Mouse (Mus musculus): ENCODE results near the gene Pip5kl1. TPM values are rescaled to one million over a fixed set of nuclear protein-coding genes. Genes with fewer than 3 reads are reported as not detected.

The Pip5kl1 gene
- polyA plus RNA-seq, 1 experiment, result 39.7 TPM

DNA sequence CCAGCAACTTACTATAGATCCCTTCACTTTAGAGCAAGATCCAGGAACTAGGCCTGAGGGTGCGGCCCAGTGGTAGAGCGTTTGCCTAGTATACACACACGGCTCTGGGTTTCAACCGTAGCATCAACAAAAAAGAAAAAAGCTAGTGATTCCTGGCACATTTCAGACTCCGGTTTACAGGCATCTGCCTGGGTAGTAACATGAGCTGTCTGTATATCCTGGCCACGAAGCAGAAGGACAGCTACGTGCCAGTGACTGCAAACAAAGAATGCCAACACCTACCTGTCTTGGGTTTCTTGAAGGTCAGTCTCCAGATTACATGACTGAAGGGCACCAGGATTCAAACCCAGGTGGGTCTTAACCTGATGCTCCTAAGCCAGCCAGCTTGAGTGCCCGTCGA, 25.4 kb upstream of the Pip5kl1 start:
- Histone ChIP-seq H3K4me1 (ENCODE audit: control insufficient read depth, insufficient read depth, low read length) (no peaks in the 10 kb centered on the region), H3K27me3 (ENCODE audit: control insufficient read depth, insufficient read depth, low read length) (no peaks in the 10 kb centered on the region), H3K27ac (ENCODE audit: control insufficient read depth, insufficient read depth, low read depth, low read length) (no peak overlapping the region), H3K36me3 (ENCODE audit: control insufficient read depth, insufficient read depth, low read length) (no peaks in the 10 kb centered on the region), H3K4me3 (ENCODE audit: control insufficient read depth, low read depth, low read length) (no peak overlapping the region)
- TF ChIP-seq CTCF (IDR thresholded peaks at IDR 0.05; ENCODE audit: control insufficient read depth, insufficient read depth, insufficient replicate concordance, low read depth, low read length) (no peak), POLR2A (IDR thresholded peaks at IDR 0.05; ENCODE audit: control insufficient read depth, low read depth, low read length) (no peak)

DNA sequence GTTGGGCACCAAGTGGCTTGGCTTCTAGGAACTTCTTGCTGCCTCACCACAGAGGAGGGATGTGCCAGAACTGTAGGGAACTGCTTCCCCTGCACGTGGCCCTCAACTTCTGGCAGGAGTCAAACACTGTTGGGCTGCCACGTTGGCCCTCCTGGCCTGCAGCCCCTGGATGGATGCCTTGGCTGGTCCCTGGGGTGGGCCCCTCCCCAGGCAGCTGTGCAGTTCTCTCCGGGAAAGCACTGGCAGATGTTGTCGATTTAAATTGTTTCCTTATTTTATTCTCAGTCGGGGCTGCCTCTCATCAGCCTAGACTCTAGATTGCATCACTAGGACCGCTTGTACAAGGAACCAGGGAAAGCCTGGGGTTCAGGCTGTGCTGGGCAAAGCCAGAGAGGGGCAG, 24.8 kb upstream of the Pip5kl1 start:
- no peak overlapping the region for H3K27ac ChIP-seq (ENCODE audit: control insufficient read depth, insufficient read depth, low read depth, low read length)
- no peaks in the 10 kb centered on the region for H3K4me1 ChIP-seq (ENCODE audit: control insufficient read depth, insufficient read depth, low read length)
- TF ChIP-seq CTCF (IDR thresholded peaks at IDR 0.05; ENCODE audit: control insufficient read depth, insufficient read depth, insufficient replicate concordance, low read depth, low read length) (no peak), POLR2A (IDR thresholded peaks at IDR 0.05; ENCODE audit: control insufficient read depth, low read depth, low read length) (no peak)
- H3K27me3 ChIP-seq (ENCODE audit: control insufficient read depth, insufficient read depth, low read length), result no peaks in the 10 kb centered on the region
- H3K4me3 ChIP-seq (ENCODE audit: control insufficient read depth, low read depth, low read length), result no peak overlapping the region
- H3K36me3 ChIP-seq (ENCODE audit: control insufficient read depth, insufficient read depth, low read length), result no peaks in the 10 kb centered on the region

DNA sequence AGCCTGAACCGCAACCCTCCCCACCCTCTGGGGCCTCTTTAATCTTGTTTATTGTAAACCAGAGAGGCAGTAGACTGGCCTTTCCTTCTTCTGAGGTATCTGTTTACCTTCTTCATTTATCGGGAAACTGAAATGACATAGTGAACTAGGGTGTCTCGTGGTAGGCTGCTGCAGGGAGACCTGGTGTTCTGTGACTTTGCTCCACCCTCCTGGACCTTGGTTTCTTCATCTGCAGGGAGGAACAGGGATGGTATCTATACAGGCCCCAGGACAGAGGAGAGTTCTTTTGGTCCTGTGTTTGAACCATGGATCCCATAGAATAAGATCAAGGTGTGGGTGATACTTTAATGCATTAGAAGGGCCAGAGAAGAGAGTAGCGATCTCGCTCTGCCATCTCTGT, 23.4 kb upstream of the Pip5kl1 start:
- Histone ChIP-seq H3K4me1 (ENCODE audit: control insufficient read depth, insufficient read depth, low read length) (no peaks in the 10 kb centered on the region), H3K4me3 (ENCODE audit: control insufficient read depth, low read depth, low read length) (no peak overlapping the region), H3K36me3 (ENCODE audit: control insufficient read depth, insufficient read depth, low read length) (no peaks in the 10 kb centered on the region), H3K27me3 (ENCODE audit: control insufficient read depth, insufficient read depth, low read length) (no peaks in the 10 kb centered on the region), H3K27ac (ENCODE audit: control insufficient read depth, insufficient read depth, low read depth, low read length) (no peak overlapping the region)
- TF ChIP-seq POLR2A (IDR thresholded peaks at IDR 0.05; ENCODE audit: control insufficient read depth, low read depth, low read length) (no peak), CTCF (IDR thresholded peaks at IDR 0.05; ENCODE audit: control insufficient read depth, insufficient read depth, insufficient replicate concordance, low read depth, low read length) (no peak)

DNA sequence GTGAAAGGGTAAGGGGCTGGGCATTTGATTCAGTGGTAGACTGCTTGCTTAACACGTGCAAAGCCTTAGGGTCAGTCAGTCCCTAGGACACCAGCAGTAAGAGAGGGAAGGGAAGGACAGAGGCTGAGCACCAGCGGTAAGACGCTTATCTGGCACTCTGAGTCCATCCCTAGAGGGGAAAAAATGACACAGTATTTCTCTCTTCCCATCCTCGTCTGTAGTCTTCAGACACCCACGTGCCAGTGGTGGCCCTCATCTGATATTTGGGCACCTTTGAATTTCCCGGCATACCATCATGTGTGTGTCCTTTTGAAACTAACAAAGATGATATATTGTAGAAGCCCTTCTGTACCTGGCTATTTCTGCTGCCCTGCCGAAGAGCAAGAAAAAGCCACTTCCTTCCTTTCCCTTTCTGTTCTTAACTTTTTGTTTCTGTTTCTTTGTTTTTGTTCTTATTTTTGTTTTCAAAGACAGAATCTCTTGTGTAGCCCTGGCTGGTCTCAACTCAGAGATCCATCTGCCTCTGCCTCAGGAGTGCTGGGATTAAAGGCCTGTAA, 20.9 kb upstream of the Pip5kl1 start:
- Histone ChIP-seq H3K27me3 (ENCODE audit: control insufficient read depth, insufficient read depth, low read length) (no peaks in the 10 kb centered on the region), H3K36me3 (ENCODE audit: control insufficient read depth, insufficient read depth, low read length) (no peaks in the 10 kb centered on the region), H3K27ac (ENCODE audit: control insufficient read depth, insufficient read depth, low read depth, low read length) (no peak overlapping the region), H3K4me1 (ENCODE audit: control insufficient read depth, insufficient read depth, low read length) (no peaks in the 10 kb centered on the region), H3K4me3 (ENCODE audit: control insufficient read depth, low read depth, low read length) (no peak overlapping the region)
- TF ChIP-seq POLR2A (IDR thresholded peaks at IDR 0.05; ENCODE audit: control insufficient read depth, low read depth, low read length) (no peak), CTCF (IDR thresholded peaks at IDR 0.05; ENCODE audit: control insufficient read depth, insufficient read depth, insufficient replicate concordance, low read depth, low read length) (no peak)

DNA sequence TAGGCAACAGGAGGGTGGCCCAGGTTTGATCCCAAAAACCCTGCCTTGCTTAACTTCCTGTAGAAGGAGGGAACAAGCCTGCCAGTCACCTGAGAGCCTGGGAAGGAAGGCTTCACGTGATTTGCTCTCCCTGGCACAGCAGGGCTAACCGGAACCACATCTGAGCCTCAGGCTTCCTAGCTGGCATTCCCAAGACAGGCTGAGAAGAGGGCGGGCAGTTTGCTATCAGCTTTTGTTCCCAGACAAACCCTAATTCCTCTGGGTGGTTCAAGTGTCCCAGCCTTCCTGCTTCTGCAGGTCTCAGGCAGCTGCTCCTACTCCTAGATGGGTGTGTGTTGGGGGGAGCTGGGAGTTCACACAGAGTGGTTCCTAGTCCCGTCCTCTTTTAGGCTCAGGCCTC, 19.1 kb upstream of the Pip5kl1 start:
- TF ChIP-seq CTCF (IDR thresholded peaks at IDR 0.05; ENCODE audit: control insufficient read depth, insufficient read depth, insufficient replicate concordance, low read depth, low read length) (no peak), POLR2A (IDR thresholded peaks at IDR 0.05; ENCODE audit: control insufficient read depth, low read depth, low read length) (no peak)
- H3K36me3 ChIP-seq (ENCODE audit: control insufficient read depth, insufficient read depth, low read length), result no peaks in the 10 kb centered on the region
- no peak overlapping the region for H3K27ac ChIP-seq (ENCODE audit: control insufficient read depth, insufficient read depth, low read depth, low read length)
- H3K4me3 ChIP-seq (ENCODE audit: control insufficient read depth, low read depth, low read length), result no peak overlapping the region
- H3K27me3 ChIP-seq (ENCODE audit: control insufficient read depth, insufficient read depth, low read length), result no peaks in the 10 kb centered on the region
- H3K4me1 ChIP-seq (ENCODE audit: control insufficient read depth, insufficient read depth, low read length), result no peaks in the 10 kb centered on the region

DNA sequence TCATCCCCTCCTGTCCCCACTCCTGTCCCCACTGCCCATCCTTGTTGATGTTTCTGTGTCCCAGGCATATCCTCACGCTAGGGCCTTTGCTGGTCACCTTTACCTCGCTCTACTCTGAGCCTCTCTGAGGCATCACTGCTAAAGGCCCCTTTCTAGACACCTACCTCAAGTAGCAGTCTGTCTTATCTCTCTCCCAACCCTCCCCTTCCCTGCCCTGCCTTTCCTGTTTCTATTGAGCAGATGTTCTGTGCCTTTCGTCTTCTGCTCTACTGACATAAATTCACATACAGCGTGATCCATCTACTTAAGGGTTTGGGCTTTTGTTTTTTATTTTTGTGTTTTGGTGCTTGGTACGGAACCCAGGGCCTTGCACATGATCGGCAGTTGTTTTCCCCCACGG, 18.6 kb upstream of the Pip5kl1 start:
- H3K4me1 ChIP-seq (ENCODE audit: control insufficient read depth, insufficient read depth, low read length), result no peaks in the 10 kb centered on the region
- TF ChIP-seq POLR2A (IDR thresholded peaks at IDR 0.05; ENCODE audit: control insufficient read depth, low read depth, low read length) (no peak), CTCF (IDR thresholded peaks at IDR 0.05; ENCODE audit: control insufficient read depth, insufficient read depth, insufficient replicate concordance, low read depth, low read length) (no peak)
- no peak overlapping the region for H3K4me3 ChIP-seq (ENCODE audit: control insufficient read depth, low read depth, low read length)
- H3K27ac ChIP-seq (ENCODE audit: control insufficient read depth, insufficient read depth, low read depth, low read length), result no peak overlapping the region
- H3K27me3 ChIP-seq (ENCODE audit: control insufficient read depth, insufficient read depth, low read length), result no peaks in the 10 kb centered on the region
- no peaks in the 10 kb centered on the region for H3K36me3 ChIP-seq (ENCODE audit: control insufficient read depth, insufficient read depth, low read length)

DNA sequence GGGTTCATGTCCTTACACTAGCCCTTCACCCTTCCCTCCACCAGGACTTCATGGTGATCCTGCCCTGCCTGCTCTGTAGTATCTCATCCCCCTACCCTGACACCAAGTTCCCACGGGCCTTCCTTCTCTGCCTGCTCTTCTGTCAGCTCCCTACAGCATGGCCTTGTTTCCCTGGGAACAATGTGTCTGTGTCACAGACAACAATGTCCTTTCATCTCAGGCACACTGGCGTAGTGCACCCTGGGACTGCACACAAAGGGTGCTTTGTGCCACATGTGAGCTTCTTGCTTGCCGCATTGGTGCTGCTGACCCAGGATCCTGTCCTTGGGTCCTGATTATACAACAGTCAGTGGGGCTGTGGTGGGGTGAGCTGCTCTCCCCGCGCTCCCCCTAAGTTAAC, 15.0 kb upstream of the Pip5kl1 start:
- Histone ChIP-seq H3K4me1 (ENCODE audit: control insufficient read depth, insufficient read depth, low read length) (no peaks in the 10 kb centered on the region), H3K4me3 (ENCODE audit: control insufficient read depth, low read depth, low read length) (no peak overlapping the region), H3K27me3 (ENCODE audit: control insufficient read depth, insufficient read depth, low read length) (no peaks in the 10 kb centered on the region), H3K27ac (ENCODE audit: control insufficient read depth, insufficient read depth, low read depth, low read length) (peak overlapping the region; percentile 3), H3K36me3 (ENCODE audit: control insufficient read depth, insufficient read depth, low read length) (no peaks in the 10 kb centered on the region)
- TF ChIP-seq POLR2A (IDR thresholded peaks at IDR 0.05; ENCODE audit: control insufficient read depth, low read depth, low read length) (no peak), CTCF (IDR thresholded peaks at IDR 0.05; ENCODE audit: control insufficient read depth, insufficient read depth, insufficient replicate concordance, low read depth, low read length) (no peak)
